Mouse (Mus musculus): ENCODE measurements around the gene Pigv.

GRCm38 (mm10) chr4:133612416-133612815 lies 60.0 kb downstream of the Pigv start:
- TF ChIP-seq CEBPB (IDR thresholded peaks at IDR 0.05; ENCODE audit: insufficient read depth, poor library complexity, severe bottlenecking) (no peak), TCF12 (IDR thresholded peaks at IDR 0.05; ENCODE audit: insufficient read depth, poor library complexity, severe bottlenecking) (no peak), POLR2A (IDR thresholded peaks at IDR 0.05; ENCODE audit: insufficient read length, low read depth) (no peak), POLR2AphosphoS2 (IDR thresholded peaks at IDR 0.05; ENCODE audit: insufficient read length, low read depth) (no peak), USF1 (IDR thresholded peaks at IDR 0.05; ENCODE audit: low read depth) (no peak), SRF (IDR thresholded peaks at IDR 0.05; ENCODE audit: control insufficient read depth, insufficient read length, low read depth) (no peak), MYOD1 (IDR thresholded peaks at IDR 0.05; ENCODE audit: control insufficient read depth in 1 of 3, insufficient read length in 2 of 3, low read depth in 2 of 3) (no peak), MAX (IDR thresholded peaks at IDR 0.05; ENCODE audit: low read depth) (no peak)
